Mouse (Mus musculus) ES-E14 (cell line): ENCODE measurements around the gene Krtap26-1. TPM values are rescaled to one million over a fixed set of nuclear protein-coding genes. Genes with fewer than 3 reads are reported as not detected.

ENCODE experiments used
- DNase-seq: peaks from one replicate; pipeline ENCODE4 v3.0.0-alpha.2; 2013; ENCODE audit warnings: low read depth, low spot score
- H3K27ac ChIP-seq: 2 replicates; pipeline ENCODE4 v1.5.1; 2012; ENCODE audit warnings: low read depth, mild to moderate bottlenecking, low read length, moderate library complexity, mixed read lengths; ENCODE audit not compliant: poor library complexity, insufficient read depth, severe bottlenecking
- H3K36me3 ChIP-seq: 2 replicates; pipeline ENCODE4 v1.6.1; 2012; ENCODE audit warnings: mild to moderate bottlenecking, low read length, moderate library complexity, mixed read lengths; ENCODE audit not compliant: control insufficient read depth, poor library complexity, insufficient read depth, severe bottlenecking
- H3K4me1 ChIP-seq, 2 experiments: fragments of 150-350 bp in 1 of 2; sonication (generic) in 1 of 2; 2 replicates each; pipeline ENCODE4 v1.6.1; 2012; ENCODE audit warnings: low read length in 2 of 2, mild to moderate bottlenecking in 1 of 2, mixed read lengths in 1 of 2; ENCODE audit not compliant: control insufficient read depth in 2 of 2, insufficient read depth in 2 of 2, poor library complexity in 1 of 2
- H3K4me3 ChIP-seq, 2 experiments: fragments of 150-350 bp in 1 of 2; sonication (generic) in 1 of 2; 2 replicates each; pipeline ENCODE4 v1.5.1; 2012; ENCODE audit warnings: low read length in 2 of 2, low read depth in 1 of 2, mild to moderate bottlenecking in 1 of 2, mixed read lengths in 1 of 2; ENCODE audit not compliant: insufficient read depth in 1 of 2, poor library complexity in 1 of 2, severe bottlenecking in 1 of 2
- H3K9ac ChIP-seq: 2 replicates; pipeline ENCODE4 v1.6.1; 2012; ENCODE audit warnings: low read depth, mild to moderate bottlenecking, low read length, mixed read lengths; ENCODE audit not compliant: poor library complexity, insufficient read depth, severe bottlenecking
- H3K9me3 ChIP-seq: fragments of 150-350 bp; sonication (generic); 2 replicates; pipeline ENCODE4 v1.6.1; 2012; ENCODE audit warnings: low read depth, mild to moderate bottlenecking, low read length; ENCODE audit not compliant: control insufficient read depth, insufficient read depth
- CHD2 ChIP-seq: IDR thresholded peaks from 2 replicates; pipeline ENCODE4 v1.6.1; 2014; ENCODE audit warnings: mild to moderate bottlenecking, low read depth, low read length, inconsistent platforms
- HCFC1 ChIP-seq: IDR thresholded peaks from 2 replicates; pipeline ENCODE4 v1.6.1; 2012; ENCODE audit warnings: low read length, inconsistent platforms, borderline replicate concordance; ENCODE audit not compliant: insufficient read depth
- MAFK ChIP-seq: IDR thresholded peaks from 2 replicates; pipeline ENCODE4 v1.6.1; 2014; ENCODE audit warnings: mild to moderate bottlenecking, low read depth, low read length, inconsistent platforms; ENCODE audit not compliant: insufficient read depth
- ZC3H11A ChIP-seq: IDR thresholded peaks from 2 replicates; pipeline ENCODE4 v1.6.1; 2012; ENCODE audit warnings: low read depth, mild to moderate bottlenecking, inconsistent platforms, low read length, borderline replicate concordance
- ZNF384 ChIP-seq: IDR thresholded peaks from 2 replicates; pipeline ENCODE4 v1.6.1; 2012; ENCODE audit warnings: low read depth, low read length, inconsistent platforms
- in situ Hi-C, 2 experiments: fragments of 600-800 bp; cut with MboI; formaldehyde crosslinking; loops; one replicate each; pipeline ENCODE4 v1.15.1; 2025; ENCODE audit warnings: low sequenced_read_pairs in 2 of 2, inconsistent platforms in 1 of 2; ENCODE audit not compliant: unreplicated experiment in 2 of 2
- total RNA-seq: library from RNA; depleted of rRNA; stranded (reverse); fragments of 300-350 nt; gene quantifications from 2 replicates; pipeline ENCODE4 v1.2.3, GENCODE M21; 2012; rRNA removed

Krtap26-1 gene
- total RNA-seq, 1 experiment = not detected

DNA sequence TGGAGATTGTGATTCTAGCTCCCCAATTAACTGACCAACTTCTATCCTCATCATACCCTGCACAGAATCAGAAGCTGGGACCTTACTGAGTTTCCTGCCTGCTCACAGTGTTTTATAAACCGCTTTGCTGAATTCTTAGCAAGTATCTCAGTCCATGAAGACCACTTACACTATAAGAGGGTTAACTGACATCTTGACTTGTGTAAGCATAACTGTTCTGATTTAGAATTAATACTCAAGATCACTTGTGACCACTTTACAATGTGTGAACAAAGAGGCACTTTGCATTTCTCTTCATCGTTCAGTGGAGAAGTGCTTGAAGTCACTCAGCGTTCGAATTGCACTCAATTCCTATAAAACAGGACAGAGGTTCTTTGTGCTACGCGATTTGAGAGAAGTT, 43.0 kb downstream of the Krtap26-1 start:
- in situ Hi-C loops = no loop called here
- H3K27ac ChIP-seq = no peak overlapping the region
- TF ChIP-seq ZC3H11A (no peak), HCFC1 (no peak), MAFK (no peak), CHD2 (no peak), ZNF384 (no peak)
- DNase-seq = no peak
- no peaks in the 10 kb centered on the region for H3K36me3 ChIP-seq
- H3K4me1 ChIP-seq = no peaks in the 10 kb centered on the region
- no peak overlapping the region for H3K4me3 ChIP-seq
- H3K9ac ChIP-seq = no peak overlapping the region
- no peaks in the 10 kb centered on the region for H3K9me3 ChIP-seq

- Histone ChIP-seq H3K4me3 (no peak overlapping the region), H3K36me3 (no peaks in the 10 kb centered on the region), H3K27ac (no peak overlapping the region), H3K9ac (no peak overlapping the region), H3K4me1 (no peaks in the 10 kb centered on the region), H3K9me3 (no peaks in the 10 kb centered on the region)
- in situ Hi-C loops = no loop called here
- DNase-seq = no peak
- TF ChIP-seq MAFK = no peak
- no peak for TF ChIP-seq HCFC1
- TF ChIP-seq ZC3H11A = no peak
- TF ChIP-seq ZNF384 = no peak
- TF ChIP-seq CHD2 = no peak
Measured at GRCm38 (mm10) chr16:88602464-88602863, 45.1 kb downstream of the Krtap26-1 start.

DNA sequence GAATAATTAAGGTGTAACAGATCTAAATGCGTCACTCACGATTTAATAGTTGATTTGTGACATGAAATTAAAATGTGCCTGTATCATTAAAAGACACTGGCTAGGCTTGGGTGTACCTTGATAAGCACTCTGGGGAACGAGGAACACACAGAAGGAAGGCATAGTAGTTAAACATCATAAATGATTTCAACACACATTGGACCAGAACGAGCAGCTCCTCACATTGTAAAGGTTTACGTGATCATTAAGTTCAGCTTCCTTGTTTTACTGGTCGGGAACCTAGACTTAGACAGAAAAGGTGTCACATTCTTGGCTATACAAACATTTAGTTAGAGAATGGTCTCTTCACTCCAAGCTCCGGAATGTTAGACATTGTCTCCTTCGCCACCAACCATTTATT, 47.3 kb downstream of the Krtap26-1 start:
- Histone ChIP-seq H3K9ac (no peak overlapping the region), H3K4me3 (no peak overlapping the region), H3K27ac (no peak overlapping the region), H3K9me3 (no peaks in the 10 kb centered on the region), H3K36me3 (no peaks in the 10 kb centered on the region), H3K4me1 (no peaks in the 10 kb centered on the region)
- TF ChIP-seq ZNF384 (no peak), ZC3H11A (no peak), HCFC1 (no peak), CHD2 (no peak), MAFK (no peak)
- DNase-seq = no peak
- in situ Hi-C loops = no loop called here

DNA sequence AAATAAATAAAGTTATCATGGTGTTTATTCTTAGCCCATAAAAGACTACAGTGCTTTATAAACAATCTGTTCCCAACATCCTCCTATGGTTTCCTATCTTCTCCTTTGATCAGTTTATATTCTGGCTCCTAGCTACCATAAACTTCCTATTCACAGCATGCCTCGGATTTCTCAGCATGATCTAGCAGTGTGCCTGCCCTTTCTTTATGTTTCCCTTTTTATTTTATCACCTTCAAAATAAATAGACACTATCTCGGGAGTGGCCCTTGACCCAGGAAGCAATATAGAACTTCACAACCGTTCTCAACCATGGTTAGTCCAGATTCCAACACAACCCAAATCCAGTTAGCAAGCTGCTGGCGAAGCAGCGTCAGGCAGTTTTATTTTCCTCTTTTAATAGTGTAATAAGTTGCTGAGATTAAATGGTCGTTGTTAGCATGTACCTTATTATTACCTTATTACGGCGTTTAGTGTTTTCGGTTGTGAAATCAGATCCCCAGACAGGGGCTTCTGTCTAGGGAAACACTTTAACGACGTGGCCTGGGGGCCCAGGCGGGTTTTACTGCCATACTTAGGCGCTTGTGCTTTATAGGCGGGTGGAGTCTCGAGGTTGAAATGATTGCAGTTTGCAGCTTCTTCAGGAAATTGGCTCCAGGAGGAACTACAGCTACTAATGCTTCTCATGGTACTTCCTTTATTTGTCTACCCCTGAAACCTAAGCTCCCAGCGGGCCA, 47.9 kb downstream of the Krtap26-1 start:
- H3K27ac ChIP-seq = no peak overlapping the region
- no peak overlapping the region for H3K4me3 ChIP-seq
- TF ChIP-seq CHD2 = no peak
- TF ChIP-seq HCFC1 = no peak
- no peaks in the 10 kb centered on the region for H3K36me3 ChIP-seq
- no peaks in the 10 kb centered on the region for H3K4me1 ChIP-seq
- in situ Hi-C loops = no loop called here
- no peak for DNase-seq
- H3K9me3 ChIP-seq = no peaks in the 10 kb centered on the region
- no peak overlapping the region for H3K9ac ChIP-seq

Other genes with a start within 250 kb of the Krtap26-1 start
- not detected in 2 replicates for gene Cldn17, start 140.8 kb downstream of the Krtap26-1 start, total RNA-seq
- 0.09 TPM in 1 of 2 replicates, not detected in the other for gene Cldn8, start 84.6 kb downstream of the Krtap26-1 start, total RNA-seq
- not detected in 2 replicates for gene Krtap24-1, start 35.5 kb downstream of the Krtap26-1 start, total RNA-seq
- not detected in 2 replicates for gene 2310079G19Rik, start 20.1 kb downstream of the Krtap26-1 start, total RNA-seq
- not detected in 2 replicates for gene Krtap27-1, start 23.9 kb upstream of the Krtap26-1 start, total RNA-seq
- gene 2310061N02Rik, start 60.2 kb upstream of the Krtap26-1 start, total RNA-seq = not detected in 2 replicates
- not detected in 2 replicates for gene Krtap13-1, start 81.1 kb upstream of the Krtap26-1 start, total RNA-seq
- gene Krtap13, start 103.8 kb upstream of the Krtap26-1 start, total RNA-seq = not detected in 2 replicates
- gene 2310034C09Rik, start 111.1 kb upstream of the Krtap26-1 start, total RNA-seq = not detected in 2 replicates
- gene 2310057N15Rik, start 126.4 kb upstream of the Krtap26-1 start, total RNA-seq = not detected in 2 replicates
- not detected in 2 replicates for gene Gm5965, start 130.1 kb upstream of the Krtap26-1 start, total RNA-seq
- not detected in 2 replicates for gene Gm20741, start 164.4 kb upstream of the Krtap26-1 start, total RNA-seq
- not detected in 2 replicates for gene Krtap15, start 172.4 kb upstream of the Krtap26-1 start, total RNA-seq
- not detected in 2 replicates for gene Krtap14, start 178.3 kb upstream of the Krtap26-1 start, total RNA-seq
- gene Krtap19-1, start 221.6 kb upstream of the Krtap26-1 start, total RNA-seq = not detected in 2 replicates
- gene Krtap19-2, start 226.5 kb upstream of the Krtap26-1 start, total RNA-seq = not detected in 2 replicates
- gene Krtap19-3, start 230.2 kb upstream of the Krtap26-1 start, total RNA-seq = not detected in 2 replicates
- gene Krtap19-4, start 237.3 kb upstream of the Krtap26-1 start, total RNA-seq = not detected in 2 replicates
- gene Krtap19-5, start 248.7 kb upstream of the Krtap26-1 start, total RNA-seq = not detected in 2 replicates